Mouse (Mus musculus): ENCODE measurements around the gene Prtg. TPM values are rescaled to one million over a fixed set of nuclear protein-coding genes. Genes with fewer than 3 reads are reported as not detected.

Gene Prtg
- total and polyA plus RNA-seq, 3 experiments, result not detected

DNA sequence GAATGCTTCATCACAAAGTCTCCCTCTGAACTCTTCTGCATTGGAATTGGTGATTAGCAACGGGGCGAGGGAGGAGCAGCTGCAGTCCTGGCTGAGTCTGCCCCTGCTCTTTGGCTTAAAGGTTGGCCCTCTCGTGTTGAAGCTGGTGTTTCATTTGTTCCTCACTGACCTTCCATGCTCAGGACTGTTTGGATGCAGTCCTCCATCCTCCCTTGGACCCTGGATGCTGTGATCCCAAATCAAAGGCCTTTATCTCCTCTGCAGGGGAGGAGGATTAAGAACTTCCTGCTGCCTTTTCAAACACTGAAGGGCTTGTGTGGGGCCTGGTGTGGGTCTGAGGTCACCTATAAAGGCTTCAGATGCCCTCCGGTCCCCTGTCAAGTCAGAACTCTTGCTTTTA lies 18.8 kb downstream of the Prtg start:
- Histone ChIP-seq H3K9ac (ENCODE audit: insufficient read depth, low read depth) (no peak overlapping the region), H3K27me3 (replicated peaks) (no peaks in the 10 kb centered on the region), H3K27ac (ENCODE audit: insufficient read depth, low read depth) (no peak overlapping the region), H3K36me3 (replicated peaks in 1 of 2; ENCODE audit: control insufficient read depth in 1 of 2, insufficient read depth in 1 of 2, low read length in 1 of 2) (no peaks in the 10 kb centered on the region), H3K9me3 (replicated peaks; ENCODE audit: low read length) (no peaks in the 10 kb centered on the region), H3K4me1 (ENCODE audit: control insufficient read depth in 1 of 2, insufficient read depth in 2 of 2) (peaks cover 3 to 8% of the 10 kb centered on the region in 2 experiments; a peak in 3 of 4 replicates), H3K4me3 (replicated peaks in 1 of 3; ENCODE audit: low read depth in 2 of 3, low read length in 2 of 3, poor library complexity in 1 of 3) (no peak overlapping the region), H3K79me2 (replicated peaks; ENCODE audit: control insufficient read depth, extremely low read depth, insufficient read depth, poor library complexity, severe bottlenecking) (no peaks in the 10 kb centered on the region), H3K4me2 (ENCODE audit: insufficient read depth, low read depth, poor library complexity, severe bottlenecking) (no peak overlapping the region)
- TF ChIP-seq POLR2A (IDR thresholded peaks at IDR 0.05; ENCODE audit: low read depth, low read length) (no peak), MAFK (IDR thresholded peaks at IDR 0.05; ENCODE audit: insufficient replicate concordance, low read length) (no peak), IRF4 (IDR thresholded peaks at IDR 0.05; ENCODE audit: low read depth, low read length) (no peak), ZKSCAN1 (IDR thresholded peaks at IDR 0.05; ENCODE audit: borderline replicate concordance, low read depth, low read length) (no peak)
- no peak for DNase-seq (ENCODE audit: extremely low read depth)
- in situ Hi-C loops (cut with MboI; ENCODE audit: low pct_ligation_motif_present, low pct_unique_long_range_greater_than_20kb, low sequenced_read_pairs), result no loop called here
- dilution Hi-C loops (cut with MboI; ENCODE audit: extremely low pct_ligation_motif_present, extremely low pct_unique_long_range_greater_than_20kb, low sequenced_read_pairs), result no loop called here

DNA sequence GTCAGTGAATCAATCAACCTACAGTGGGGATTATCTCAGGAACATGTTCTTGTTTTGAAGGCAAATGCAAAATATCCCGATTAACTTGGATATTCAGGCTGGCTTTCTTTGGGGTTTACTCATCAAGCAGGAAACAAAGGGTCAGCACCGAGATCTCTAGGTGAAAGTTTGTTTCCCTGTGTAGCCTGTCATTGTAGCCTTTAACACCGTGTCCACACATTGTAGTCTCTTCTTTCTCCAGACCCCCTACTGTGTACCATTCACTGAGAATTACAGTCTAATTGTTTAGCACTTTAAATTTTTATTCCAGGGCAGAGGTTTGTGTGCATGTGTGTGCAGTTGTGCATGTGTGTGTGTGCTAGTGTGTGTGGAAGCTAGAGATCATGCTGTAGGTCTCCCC lies 19.3 kb downstream of the Prtg start:
- Histone ChIP-seq H3K79me2 (replicated peaks; ENCODE audit: control insufficient read depth, extremely low read depth, insufficient read depth, poor library complexity, severe bottlenecking) (no peaks in the 10 kb centered on the region), H3K9ac (ENCODE audit: insufficient read depth, low read depth) (no peak overlapping the region), H3K36me3 (replicated peaks in 1 of 2; ENCODE audit: control insufficient read depth in 1 of 2, insufficient read depth in 1 of 2, low read length in 1 of 2) (no peaks in the 10 kb centered on the region), H3K4me1 (ENCODE audit: control insufficient read depth in 1 of 2, insufficient read depth in 2 of 2) (peaks cover 3 to 8% of the 10 kb centered on the region in 2 experiments; a peak in 3 of 4 replicates), H3K9me3 (replicated peaks; ENCODE audit: low read length) (no peaks in the 10 kb centered on the region), H3K27ac (ENCODE audit: insufficient read depth, low read depth) (no peak overlapping the region), H3K4me2 (ENCODE audit: insufficient read depth, low read depth, poor library complexity, severe bottlenecking) (no peak overlapping the region), H3K4me3 (replicated peaks in 1 of 3; ENCODE audit: low read depth in 2 of 3, low read length in 2 of 3, poor library complexity in 1 of 3) (no peak overlapping the region), H3K27me3 (replicated peaks) (no peaks in the 10 kb centered on the region)
- TF ChIP-seq KAT2A (IDR thresholded peaks at IDR 0.05; ENCODE audit: insufficient replicate concordance, low read length), result no peak
- no peak for TF ChIP-seq JUND (conservative IDR thresholded peaks at IDR 0.05; ENCODE audit: low read depth, low read length)
- in situ Hi-C loops (cut with MboI; ENCODE audit: low pct_ligation_motif_present, low pct_unique_long_range_greater_than_20kb, low sequenced_read_pairs), result no loop called here
- DNase-seq (ENCODE audit: extremely low read depth), result no peak
- dilution Hi-C loops (cut with MboI; ENCODE audit: extremely low pct_ligation_motif_present, extremely low pct_unique_long_range_greater_than_20kb, low sequenced_read_pairs), result no loop called here

DNA sequence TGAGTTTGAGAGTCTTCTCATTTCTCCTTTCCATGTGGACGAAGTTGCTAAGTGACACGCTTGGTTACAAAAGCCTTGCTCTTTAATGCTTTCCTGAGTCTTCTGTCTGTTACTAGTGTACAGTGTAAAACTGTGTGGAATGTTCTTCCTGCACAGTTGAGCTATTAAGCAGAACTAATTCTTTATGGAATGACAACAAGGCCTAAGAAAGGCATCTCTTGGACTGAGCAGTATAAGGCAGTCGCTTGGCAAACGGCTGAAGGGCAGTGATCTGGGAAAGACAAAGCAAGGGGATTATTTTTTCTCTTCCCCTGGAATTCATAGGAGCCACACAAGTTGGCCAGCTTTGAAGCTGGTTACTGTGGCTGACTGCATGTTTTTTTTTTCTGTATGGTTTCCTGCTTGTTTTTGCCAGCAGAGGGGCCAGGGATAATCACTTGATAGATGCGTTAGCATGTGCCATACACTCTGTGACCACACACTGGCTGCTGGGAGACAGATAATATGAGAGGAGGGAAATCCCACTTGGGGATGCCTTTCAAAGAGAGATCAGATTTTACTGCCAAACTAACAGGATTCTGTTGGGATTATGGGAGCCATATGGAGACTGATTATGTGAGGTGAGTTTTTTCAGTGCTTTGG lies 22.1 kb downstream of the Prtg start:
- Histone ChIP-seq H3K4me2 (ENCODE audit: insufficient read depth, low read depth, poor library complexity, severe bottlenecking) (no peak overlapping the region), H3K4me3 (replicated peaks in 1 of 3; ENCODE audit: low read depth in 2 of 3, low read length in 2 of 3, poor library complexity in 1 of 3) (no peak overlapping the region), H3K36me3 (replicated peaks in 1 of 2; ENCODE audit: control insufficient read depth in 1 of 2, insufficient read depth in 1 of 2, low read length in 1 of 2) (no peaks in the 10 kb centered on the region), H3K27me3 (replicated peaks) (no peaks in the 10 kb centered on the region), H3K27ac (ENCODE audit: insufficient read depth, low read depth) (no peak overlapping the region), H3K9ac (ENCODE audit: insufficient read depth, low read depth) (no peak overlapping the region), H3K79me2 (replicated peaks; ENCODE audit: control insufficient read depth, extremely low read depth, insufficient read depth, poor library complexity, severe bottlenecking) (no peaks in the 10 kb centered on the region), H3K9me3 (replicated peaks; ENCODE audit: low read length) (no peaks in the 10 kb centered on the region), H3K4me1 (ENCODE audit: control insufficient read depth in 1 of 2, insufficient read depth in 2 of 2) (peaks cover 3 to 8% of the 10 kb centered on the region in 2 experiments; a peak in 3 of 4 replicates)
- dilution Hi-C loops (cut with MboI; ENCODE audit: extremely low pct_ligation_motif_present, extremely low pct_unique_long_range_greater_than_20kb, low sequenced_read_pairs), result no loop called here
- DNase-seq (ENCODE audit: extremely low read depth), result no peak
- in situ Hi-C loops (cut with MboI; ENCODE audit: low pct_ligation_motif_present, low pct_unique_long_range_greater_than_20kb, low sequenced_read_pairs), result no loop called here
- TF ChIP-seq ZKSCAN1 (IDR thresholded peaks at IDR 0.05; ENCODE audit: borderline replicate concordance, low read depth, low read length) (no peak), USF2 (conservative IDR thresholded peaks at IDR 0.05; ENCODE audit: low read depth, low read length) (no peak), SMC3 (IDR thresholded peaks at IDR 0.05; ENCODE audit: low read depth, low read length) (no peak), BHLHE40 (IDR thresholded peaks at IDR 0.05; ENCODE audit: low read depth, low read length) (no peak), ZMIZ1 (IDR thresholded peaks at IDR 0.05; ENCODE audit: low read depth, low read length) (no peak), CTCF (conservative IDR thresholded peaks at IDR 0.05 in 1 of 2, IDR thresholded peaks at IDR 0.05 in 1 of 2; ENCODE audit: low read depth in 2 of 2, low read length in 2 of 2) (no peak), HCFC1 (IDR thresholded peaks at IDR 0.05; ENCODE audit: low read depth, low read length) (no peak), MYC (IDR thresholded peaks at IDR 0.05; ENCODE audit: low read depth, low read length) (no peak), UBTF (IDR thresholded peaks at IDR 0.05; ENCODE audit: low read depth, low read length) (no peak), EP300 (IDR thresholded peaks at IDR 0.05; ENCODE audit: low read length) (no peak)

Measured in CH12.LX (cell line).